Comparison of ENCODE assay signal across 13 mouse cellular contexts in the genomic region with DNA sequence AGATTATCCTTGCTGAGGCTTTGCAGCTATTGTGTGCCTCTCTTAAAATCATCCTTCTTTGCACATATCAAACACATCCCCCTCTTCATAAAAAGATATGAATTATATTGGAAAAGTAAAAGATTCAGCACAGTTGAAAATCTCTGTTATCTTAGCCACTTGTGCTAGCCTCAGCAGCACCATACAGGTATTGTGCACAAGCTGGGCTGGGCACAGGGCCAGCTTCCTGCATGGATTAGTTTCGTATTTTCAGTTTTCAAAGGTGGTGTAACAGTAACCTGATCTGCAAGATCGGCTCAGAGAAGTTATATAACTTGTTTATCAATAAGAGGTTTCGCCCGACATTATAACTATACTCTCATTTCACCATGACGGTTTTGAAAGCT.
A peak's percentile ranks its signal among the peaks of the same experiment; 100 is the strongest.
DNase-seq lines count a peak whose midpoint lies in the region; ATAC-seq and TF ChIP-seq lines count a peak whose summit lies in the region.
"Had no signal": no experiment of that assay in that cellular context is flagged by ENCODE, and none has a peak within 500 bp of the region (broad histone marks: within the 10 kb centered on the region; RNA-seq: fewer than 3 reads in every experiment).

No protein-coding gene starts in this region.

- H3K27ac ChIP-seq in liver, adult 2 months (replicated peaks; ENCODE audit: insufficient read depth, low read depth, low read length) = 0 out of 2 replicates have a peak overlapping the region, but pooled peaks have one; percentile 13
- no peak overlapping the region for H3K27ac ChIP-seq in forebrain, embryonic 16.5 days (ENCODE audit: low read length)
- H3K27ac ChIP-seq: heart, embryonic 13.5 days; neural tube, embryonic 12.5 days had no signal

- H3K36me3 ChIP-seq in liver, adult 2 months (ENCODE audit: control insufficient read depth, insufficient read depth, low read length) = no peaks in the 10 kb centered on the region
- no peaks in the 10 kb centered on the region for H3K36me3 ChIP-seq in forebrain, embryonic 16.5 days (ENCODE audit: control insufficient read depth, insufficient read depth)
- H3K36me3 ChIP-seq: heart, embryonic 13.5 days; neural tube, embryonic 12.5 days had no signal

- intact Hi-C loops in left cerebral cortex, postnatal 10 days (cut with DNase I) = no loop called here

- H3K79me2 ChIP-seq in liver, adult 2 months (ENCODE audit: control insufficient read depth, insufficient read depth, low read length) = no peaks in the 10 kb centered on the region

- no peak overlapping the region for H3K4me2 ChIP-seq in forebrain, embryonic 16.5 days (ENCODE audit: low read length)
- H3K4me2 ChIP-seq: heart, embryonic 13.5 days; neural tube, embryonic 12.5 days had no signal

- no peak for TF ChIP-seq CTCF in liver, adult 2 months (IDR thresholded peaks at IDR 0.05; ENCODE audit: low read depth, low read length)

- H3K4me1 ChIP-seq in liver, adult 2 months (ENCODE audit: control insufficient read depth, insufficient read depth, low read length) = 0 out of 2 replicates have a peak, but pooled peaks cover 2% of the 10 kb centered on the region
- H3K4me1 ChIP-seq in forebrain, embryonic 16.5 days (replicated peaks; ENCODE audit: control insufficient read depth, insufficient read depth, low read length) = no peaks in the 10 kb centered on the region
- H3K4me1 ChIP-seq: heart, embryonic 13.5 days; neural tube, embryonic 12.5 days had no signal

- ATAC-seq in cerebellum, adult (ENCODE audit: insufficient number of reproducible peaks, low FRiP score, low TSS enrichment) = no peak
- no peak for ATAC-seq in forebrain, embryonic 16.5 days

- H3K4me3 ChIP-seq in liver, adult 2 months (ENCODE audit: insufficient read depth, low read depth, low read length) = no peak overlapping the region; the same call in 1 of the 2 replicates
- no peak overlapping the region for H3K4me3 ChIP-seq in forebrain, embryonic 16.5 days (replicated peaks; ENCODE audit: low read length)
- H3K4me3 ChIP-seq: heart, embryonic 13.5 days; neural tube, embryonic 12.5 days had no signal

- H3K27me3 ChIP-seq in liver, adult 2 months (ENCODE audit: control insufficient read depth, insufficient read depth, low read length) = no peaks in the 10 kb centered on the region
- no peaks in the 10 kb centered on the region for H3K27me3 ChIP-seq in forebrain, embryonic 16.5 days (replicated peaks; ENCODE audit: control insufficient read depth, insufficient read depth, low read length)
- H3K27me3 ChIP-seq: heart, embryonic 13.5 days; neural tube, embryonic 12.5 days had no signal

- peak; percentile 9 to 10 for DNase-seq in cerebellum, postnatal 10 days
- peak; percentile 75 for DNase-seq in liver, adult 2 months (ENCODE audit: extremely low read depth, low read depth, low spot score)
- DNase-seq in liver = no peak
- DNase-seq in urinary bladder, postnatal 25 days (ENCODE audit: low spot score) = peak; percentile 8
- DNase-seq in urinary bladder, adult 2 months (ENCODE audit: low spot score) = no peak
- DNase-seq in left cerebral cortex, postnatal 10 days (ENCODE audit: extremely low spot score in 1 of 2, low spot score in 2 of 2) = no peak
- DNase-seq: adrenal gland, postnatal 10 days; cerebellum, adult 9-11 months; right cerebral cortex, postnatal 14 days had no signal

- no peaks in the 10 kb centered on the region for H3K9me3 ChIP-seq in forebrain, embryonic 16.5 days (ENCODE audit: control insufficient read depth, low read length)
- H3K9me3 ChIP-seq: heart, embryonic 13.5 days; neural tube, embryonic 12.5 days had no signal

- no peak overlapping the region for H3K9ac ChIP-seq in liver, adult 2 months (ENCODE audit: low read depth, low read length)
- H3K9ac ChIP-seq in forebrain, embryonic 16.5 days (replicated peaks; ENCODE audit: low read depth, low read length) = no peak overlapping the region
- H3K9ac ChIP-seq: heart, embryonic 13.5 days; neural tube, embryonic 12.5 days had no signal

- no peak for TF ChIP-seq POLR2A in liver, adult 2 months (IDR thresholded peaks at IDR 0.05; ENCODE audit: extremely low read depth, insufficient read depth, low read length)

- 17% methylated on average over 5 of the region's 5 CpGs for WGBS in liver, adult 2 months
- WGBS in forebrain, embryonic 16.5 days = 64% methylated on average over 5 of the region's 5 CpGs

Comparison
In these comparisons a context has a peak if more than half of its experiments do, and no peak if none do; other contexts are left out.
1. DNase-seq: peak in cerebellum, postnatal 10 days (2 of 2), liver, adult 2 months (single experiment) and urinary bladder, postnatal 25 days (single experiment); none in liver (single experiment), urinary bladder, adult 2 months (single experiment) and left cerebral cortex, postnatal 10 days (0 of 2).